Mouse (Mus musculus) thymus, postnatal 25 days (tissue): ENCODE results near the gene Nxpe2.

Source experiments
- DNase-seq: peaks from one replicate; pipeline ENCODE4 v3.0.0; 2022

The Nxpe2 gene

DNA sequence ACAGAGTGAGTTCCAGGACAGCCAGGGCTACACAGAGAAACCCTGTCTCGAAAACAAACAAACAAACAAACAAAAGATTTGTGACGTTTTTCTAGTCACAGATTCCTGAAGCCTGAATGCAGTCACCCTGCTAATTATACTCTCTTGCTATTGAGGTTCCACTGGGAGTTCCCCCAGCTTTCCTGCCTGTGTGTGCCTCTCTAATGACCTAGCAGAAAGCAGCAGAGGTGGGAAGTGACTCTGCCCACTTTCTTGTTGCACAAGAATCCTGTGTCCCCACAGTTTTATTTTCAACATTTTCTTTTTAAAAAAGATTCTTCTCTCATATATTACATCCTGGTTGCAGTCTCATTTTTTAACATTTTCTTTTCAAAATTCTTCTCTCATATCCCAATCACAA is 58.5 kb downstream of the Nxpe2 start:
- DNase-seq = no peak

DNA sequence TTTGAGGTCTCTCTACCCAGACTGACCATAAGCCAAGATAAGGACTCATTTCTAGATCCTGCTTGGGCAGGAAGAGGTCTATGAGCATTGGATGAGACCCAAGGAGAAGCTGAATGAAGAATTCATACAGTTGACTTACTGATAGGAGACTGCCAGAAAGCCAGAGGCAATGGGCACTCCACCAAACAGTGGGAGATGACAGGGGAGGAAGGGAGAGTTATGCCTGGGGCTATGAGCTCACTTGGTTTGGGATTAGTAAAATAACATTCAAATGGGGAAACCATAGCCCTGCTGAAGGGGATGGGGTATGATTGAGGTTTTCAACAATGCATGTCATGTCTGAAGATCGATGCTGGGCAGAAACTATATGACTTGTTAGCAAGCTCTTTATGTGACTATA is 63.0 kb downstream of the Nxpe2 start:
- DNase-seq = no peak

DNA sequence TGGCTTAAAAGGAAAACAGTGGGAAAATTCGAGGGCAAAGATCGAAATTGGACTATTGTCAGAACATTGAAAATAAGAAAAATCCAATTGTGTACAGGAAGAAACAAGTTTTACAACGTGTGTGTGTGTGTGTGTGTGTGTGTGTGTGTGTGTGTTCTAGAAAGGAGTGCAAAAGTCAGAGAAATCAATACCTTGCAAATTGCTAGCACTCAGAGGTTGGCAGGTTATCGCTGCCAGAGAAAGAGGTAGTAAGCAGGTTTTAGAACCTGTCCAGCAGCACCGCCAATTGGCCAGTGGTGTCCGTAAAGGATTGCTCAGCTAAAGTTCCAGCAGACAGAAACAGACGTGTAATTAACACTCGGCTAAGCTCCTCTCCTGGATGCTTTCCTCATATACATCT is 69.0 kb downstream of the Nxpe2 start:
- DNase-seq = no peak

DNA sequence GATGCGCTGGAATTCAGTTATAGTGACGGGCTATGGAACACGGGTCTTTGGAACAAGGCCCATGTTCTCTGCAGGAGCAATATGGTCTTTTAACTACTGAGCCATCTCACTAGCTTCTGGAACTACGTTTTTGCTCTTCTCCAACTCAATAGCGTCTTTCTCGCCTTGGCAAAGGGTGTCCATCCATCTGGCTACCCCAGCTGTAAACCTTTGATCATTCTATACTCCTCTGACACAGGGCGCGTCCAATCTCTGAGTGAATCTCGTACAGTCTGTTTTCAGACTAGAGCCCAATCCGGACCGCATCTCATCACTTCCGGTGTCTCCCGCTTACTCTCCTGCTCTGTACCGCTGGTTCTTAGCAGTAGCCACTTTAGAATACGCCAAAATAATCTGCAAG is 76.4 kb downstream of the Nxpe2 start:
- DNase-seq = no peak
